Mouse (Mus musculus) neural tube, embryonic 11.5 days (tissue): ENCODE results near the gene Tal1. TPM values are rescaled to one million over a fixed set of nuclear protein-coding genes. Genes with fewer than 3 reads are reported as not detected.

Source experiments
- ATAC-seq: fragments of 200-750 bp; cut with Nextera tagmentation; 2 replicates; pipeline ENCODE4 v1.8.0; 2017; ENCODE audit warnings: moderate number of reproducible peaks, mild to moderate bottlenecking, moderate TSS enrichment, moderate library complexity; ENCODE audit not compliant: insufficient read depth, low FRiP score, low TSS enrichment
- DNase-seq: peaks from one replicate; pipeline ENCODE4 v3.0.0-alpha.2; 2015; ENCODE audit warnings: low spot score
- H3K27ac ChIP-seq: fragments of 300-500 bp; sonication (generic); 2 replicates; pipeline ENCODE4 v1.5.1; 2014; ENCODE audit warnings: low read depth, mild to moderate bottlenecking, low read length
- H3K27me3 ChIP-seq: fragments of 300-500 bp; sonication (generic); 2 replicates; pipeline ENCODE4 v1.6.1; 2014; ENCODE audit warnings: mild to moderate bottlenecking, low read length, mixed read lengths; ENCODE audit not compliant: control insufficient read depth, insufficient read depth
- H3K36me3 ChIP-seq: fragments of 300-500 bp; sonication (generic); 2 replicates; pipeline ENCODE4 v1.6.1; 2014; ENCODE audit warnings: mild to moderate bottlenecking, low read length, moderate library complexity, mixed read lengths; ENCODE audit not compliant: control insufficient read depth, insufficient read depth
- H3K4me1 ChIP-seq: fragments of 300-500 bp; sonication (generic); 2 replicates; pipeline ENCODE4 v1.6.1; 2014; ENCODE audit warnings: low read length, mixed read lengths; ENCODE audit not compliant: control insufficient read depth, insufficient read depth
- H3K4me2 ChIP-seq: fragments of 300-500 bp; sonication (generic); 2 replicates; pipeline ENCODE4 v1.6.1; 2014; ENCODE audit warnings: low read depth, mild to moderate bottlenecking, moderate library complexity
- H3K4me3 ChIP-seq: fragments of 300-500 bp; sonication (generic); 2 replicates; pipeline ENCODE4 v1.5.1; 2014; ENCODE audit warnings: low read depth, low read length
- H3K9ac ChIP-seq: fragments of 300-500 bp; sonication (generic); 2 replicates; pipeline ENCODE4 v1.6.1; 2014; ENCODE audit warnings: mild to moderate bottlenecking, low read length
- H3K9me3 ChIP-seq: fragments of 300-500 bp; sonication (generic); 2 replicates; pipeline ENCODE4 v1.6.1; 2016; ENCODE audit warnings: low read length; ENCODE audit not compliant: control insufficient read depth
- WGBS: fragments of 180-500 bp; shearing (Covaris S2); extraction: QIAGEN DNeasy Blood & Tissue Kit; methylation state at CpG from one replicate; pipeline ENCODE4 v1.1.7; 2014; 5-methylcytosine and 5-hydroxymethylcytosine counted together
- polyA plus RNA-seq: library from polyadenylated mRNA; unstranded; fragments of >200 nt; fragmentation: Nextera tagmentation; extraction: Ambion mirVana; gene quantifications from 2 replicates; pipeline ENCODE4 v1.2.1, GENCODE M21; 2014

Tal1 gene
- polyA plus RNA-seq, 1 experiment from 2014 or later = 7.5 TPM

DNA sequence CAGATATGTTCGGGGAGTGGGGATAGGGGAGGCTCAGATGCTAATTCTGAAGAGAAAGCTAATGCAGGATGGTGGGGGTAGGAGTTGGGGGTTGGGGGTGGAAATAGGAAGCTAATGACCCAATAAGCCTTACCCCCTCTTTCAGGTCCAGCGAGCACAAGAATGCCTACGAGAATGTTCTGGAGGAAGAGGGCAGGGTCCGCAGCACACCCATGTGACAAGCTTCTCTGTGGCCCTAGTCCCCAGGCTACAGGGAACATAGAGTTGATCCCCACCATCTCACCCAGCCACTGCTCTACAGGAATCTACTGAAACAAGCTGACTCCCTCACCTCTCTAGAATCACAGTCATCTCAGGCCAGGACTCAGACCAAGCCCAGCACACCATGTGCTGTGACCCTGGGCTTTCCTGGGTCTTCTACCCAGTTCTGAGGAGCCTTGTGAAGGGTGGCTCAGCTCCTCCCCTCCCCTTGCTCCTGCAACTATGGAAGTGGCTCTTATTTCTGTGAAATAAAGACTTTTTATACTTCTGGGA lies 37.2 kb downstream of the Tal1 start:
- H3K9me3 ChIP-seq = no peaks in the 10 kb centered on the region
- ATAC-seq (no peak), DNase-seq (no peak)
- 75% methylated on average over 4 of the region's 4 CpGs for WGBS
- no peak overlapping the region for H3K4me2 ChIP-seq
- H3K36me3 ChIP-seq = no peaks in the 10 kb centered on the region
- H3K27me3 ChIP-seq = peaks cover 28% of the 10 kb centered on the region
- H3K4me1 ChIP-seq = 0 out of 2 replicates have a peak, but pooled peaks cover 3% of the 10 kb centered on the region
- no peak overlapping the region for H3K9ac ChIP-seq
- no peak overlapping the region for H3K27ac ChIP-seq
- no peak overlapping the region for H3K4me3 ChIP-seq

DNA sequence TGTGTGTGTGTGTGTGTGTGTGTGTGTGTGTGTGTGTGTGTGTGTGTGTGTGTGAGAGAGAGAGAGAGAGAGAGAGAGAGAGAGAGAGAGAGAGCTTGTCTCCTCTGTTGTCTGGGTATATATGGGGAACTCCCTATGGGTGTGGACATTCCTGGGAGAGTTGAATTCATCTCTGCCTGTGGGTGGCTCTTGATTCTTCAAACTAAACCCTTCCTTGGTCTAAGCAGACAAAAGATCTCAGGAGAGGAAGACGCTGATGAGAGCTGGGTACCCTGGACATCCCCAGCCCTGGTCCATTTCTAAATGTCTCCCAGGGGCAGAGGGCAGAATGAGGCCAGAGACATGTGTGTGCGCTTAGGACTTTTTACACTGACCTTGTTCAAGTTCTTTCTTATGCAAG lies 37.8 kb downstream of the Tal1 start:
- peaks cover 28% of the 10 kb centered on the region for H3K27me3 ChIP-seq
- WGBS = 80% methylated on average over 2 of the region's 2 CpGs

DNA sequence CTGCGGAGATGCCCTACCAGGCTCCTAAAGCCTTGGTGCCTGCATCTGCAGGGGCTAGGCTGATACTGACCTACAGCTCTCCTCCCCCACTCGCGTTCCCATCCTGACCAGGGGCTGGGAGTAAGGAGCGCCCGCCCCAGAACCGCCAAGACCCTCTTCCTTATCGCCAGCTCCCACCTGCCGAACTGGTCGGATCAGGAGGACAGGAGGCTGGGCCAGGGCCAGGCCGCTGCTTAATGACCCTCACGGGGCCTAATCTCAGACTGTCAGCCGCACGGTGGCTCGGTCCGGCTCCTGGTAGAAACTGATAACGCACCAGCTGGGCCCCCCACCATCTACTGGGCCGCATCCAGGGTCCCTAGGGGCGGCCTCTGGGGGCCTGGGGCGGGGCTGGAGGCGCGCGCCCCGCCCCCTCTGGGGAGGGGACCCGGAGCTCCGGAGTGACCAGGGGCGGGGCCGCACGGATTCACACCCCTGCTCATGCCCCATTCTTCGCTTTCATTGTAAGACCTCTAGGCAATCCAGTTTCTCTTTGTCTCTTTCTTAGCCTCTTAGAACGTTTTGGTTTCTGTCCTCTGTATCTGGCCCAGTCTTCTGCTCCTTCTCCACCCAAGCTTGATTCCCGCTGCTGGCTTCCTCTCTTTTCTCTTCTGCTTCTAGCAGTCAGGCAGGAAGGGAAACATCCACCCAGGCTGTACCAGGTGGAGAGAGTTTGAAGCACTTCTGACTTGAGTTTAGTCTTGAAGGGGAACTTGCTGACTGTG lies 39.6 kb downstream of the Tal1 start:
- H3K4me1 ChIP-seq = 0 out of 2 replicates have a peak, but pooled peaks cover 3% of the 10 kb centered on the region
- H3K9ac ChIP-seq = peak overlapping the region; percentile 64
- H3K27me3 ChIP-seq = peaks cover 28% of the 10 kb centered on the region
- H3K4me3 ChIP-seq = peak overlapping the region; percentile 38
- H3K4me2 ChIP-seq = peak overlapping the region; percentile 86
- DNase-seq = peak; percentile 45
- H3K36me3 ChIP-seq = no peaks in the 10 kb centered on the region
- 1% methylated on average over 30 of the region's 31 CpGs for WGBS
- ATAC-seq = peak; percentile 67
- H3K9me3 ChIP-seq = no peaks in the 10 kb centered on the region
- H3K27ac ChIP-seq = no peak overlapping the region

More for the DNA sequence above, 37.8 kb downstream of the Tal1 start:
- ATAC-seq (no peak), DNase-seq (no peak)
- no peak overlapping the region for H3K4me3 ChIP-seq
- H3K27ac ChIP-seq = no peak overlapping the region
- no peak overlapping the region for H3K4me2 ChIP-seq
- no peak overlapping the region for H3K9ac ChIP-seq
- H3K9me3 ChIP-seq = no peaks in the 10 kb centered on the region
- 0 out of 2 replicates have a peak, but pooled peaks cover 3% of the 10 kb centered on the region for H3K4me1 ChIP-seq
- no peaks in the 10 kb centered on the region for H3K36me3 ChIP-seq

DNA sequence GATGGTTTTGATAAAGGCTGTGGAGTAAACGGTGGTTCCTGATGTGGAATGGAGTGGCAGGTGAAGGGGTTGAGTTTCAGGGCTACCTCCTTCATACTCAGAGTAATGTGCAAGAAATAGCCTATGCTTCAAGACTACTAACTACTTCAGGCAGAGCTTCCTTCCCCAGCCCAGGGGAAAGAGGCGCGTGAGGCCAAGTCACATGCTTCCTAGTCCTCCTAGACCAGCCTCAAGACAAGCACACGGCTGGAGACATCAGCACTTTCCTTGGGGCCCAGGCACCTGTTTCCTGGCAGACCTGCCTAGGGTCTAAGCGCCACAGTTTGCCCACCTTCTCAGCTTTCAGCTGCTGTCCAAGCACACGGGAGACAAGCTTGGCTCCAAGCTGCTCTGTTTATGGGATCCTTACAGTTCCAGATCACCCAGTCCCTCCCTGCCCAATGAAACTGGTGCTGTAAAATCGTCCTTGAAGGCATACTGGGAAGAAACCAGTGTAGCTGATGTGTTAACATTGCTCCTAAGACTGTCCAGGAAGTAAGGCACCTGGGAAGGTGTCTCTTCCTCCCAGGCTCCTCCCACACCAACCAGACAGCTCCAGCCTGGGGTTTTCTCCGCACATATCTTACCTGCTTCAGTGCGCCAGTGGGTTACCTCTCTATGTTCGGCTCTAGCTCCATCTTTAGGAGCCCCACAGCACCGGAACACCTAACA lies 40.4 kb downstream of the Tal1 start:
- DNase-seq (no peak), ATAC-seq (no peak)
- no peak overlapping the region for H3K4me3 ChIP-seq
- H3K4me1 ChIP-seq = 0 out of 2 replicates have a peak, but pooled peaks cover 3% of the 10 kb centered on the region
- H3K27me3 ChIP-seq = peaks cover 28% of the 10 kb centered on the region
- WGBS = 18% methylated on average over 11 of the region's 11 CpGs
- no peaks in the 10 kb centered on the region for H3K36me3 ChIP-seq
- no peak overlapping the region for H3K9ac ChIP-seq
- peak overlapping the region; percentile 86 for H3K4me2 ChIP-seq
- no peaks in the 10 kb centered on the region for H3K9me3 ChIP-seq
- H3K27ac ChIP-seq = no peak overlapping the region

DNA sequence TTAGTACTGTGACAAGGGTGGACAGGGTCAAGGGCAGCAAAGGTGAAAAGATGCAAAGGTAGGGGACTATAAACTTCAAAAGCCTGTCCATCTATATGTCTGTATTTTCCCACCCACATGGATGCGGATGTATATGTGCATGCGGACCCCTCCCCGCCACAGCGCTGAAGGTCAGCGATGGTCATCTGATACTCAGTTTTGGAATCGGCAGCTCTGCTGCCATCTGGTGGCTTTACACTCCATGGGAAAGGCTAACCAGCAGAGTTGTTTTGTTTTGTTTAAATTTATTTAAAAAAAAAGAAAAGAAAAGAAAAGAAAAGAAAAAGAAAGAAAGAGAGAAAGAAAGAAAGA lies 40.9 kb downstream of the Tal1 start:
- Histone ChIP-seq H3K4me2 (peak overlapping the region; percentile 32), H3K36me3 (no peaks in the 10 kb centered on the region), H3K9ac (no peak overlapping the region), H3K9me3 (no peaks in the 10 kb centered on the region), H3K4me3 (no peak overlapping the region), H3K27ac (no peak overlapping the region), H3K27me3 (peaks cover 28% of the 10 kb centered on the region), H3K4me1 (0 out of 2 replicates have a peak, but pooled peaks cover 3% of the 10 kb centered on the region)
- ATAC-seq (peak; percentile 10; the same call in 1 of the 2 replicates), DNase-seq (peak; percentile 59)
- 0% methylated on average over 6 of the region's 6 CpGs for WGBS

DNA sequence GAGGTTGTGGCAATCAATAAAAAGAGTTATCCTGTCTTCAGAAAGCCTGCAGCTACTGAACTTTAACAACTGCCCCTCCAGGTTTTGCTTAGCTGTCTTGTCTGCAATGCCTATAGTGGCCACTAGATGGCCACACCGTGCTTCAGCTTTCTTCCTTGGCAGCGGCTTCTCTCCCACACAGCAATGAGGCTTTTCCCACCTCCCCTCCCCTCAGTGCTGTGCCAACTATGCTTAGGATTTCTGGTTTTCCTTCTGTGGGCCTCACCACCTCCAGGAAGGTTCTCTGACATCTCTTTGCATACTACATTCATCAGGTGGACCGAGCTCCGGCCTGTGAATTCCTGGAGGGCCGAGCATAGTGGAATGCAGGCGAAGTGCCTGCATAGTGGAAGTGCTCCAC lies 45.5 kb downstream of the Tal1 start:
- no peak overlapping the region for H3K4me2 ChIP-seq
- H3K9me3 ChIP-seq = no peaks in the 10 kb centered on the region
- no peak overlapping the region for H3K27ac ChIP-seq
- ATAC-seq (no peak), DNase-seq (peak; percentile 75)
- no peaks in the 10 kb centered on the region for H3K4me1 ChIP-seq
- H3K36me3 ChIP-seq = no peaks in the 10 kb centered on the region
- H3K4me3 ChIP-seq = no peak overlapping the region
- peaks cover 6% of the 10 kb centered on the region for H3K27me3 ChIP-seq
- H3K9ac ChIP-seq = no peak overlapping the region
- WGBS = 47% methylated on average over 6 of the region's 6 CpGs

DNA sequence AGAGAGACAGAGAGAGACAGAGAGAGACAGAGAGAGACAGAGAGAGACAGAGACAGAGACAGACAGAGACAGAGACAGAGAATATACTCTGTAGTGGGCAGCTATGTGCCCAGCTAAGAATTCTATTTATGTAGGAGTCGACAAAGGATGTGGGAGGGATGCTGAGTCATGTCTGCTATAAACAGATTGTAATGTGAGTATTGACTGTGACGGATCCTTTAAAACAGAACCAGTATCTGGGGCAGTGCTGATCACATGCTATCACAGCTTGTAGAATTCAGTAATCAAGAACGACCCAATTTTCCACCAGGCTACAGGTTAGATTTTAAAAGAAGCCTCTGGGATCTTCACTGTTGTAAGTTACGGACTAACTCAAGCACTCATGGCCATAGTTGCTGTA lies 47.3 kb downstream of the Tal1 start:
- WGBS = 79% methylated on average over 4 of the region's 4 CpGs
- H3K27ac ChIP-seq = no peak overlapping the region
- ATAC-seq (no peak), DNase-seq (no peak)
- H3K4me1 ChIP-seq = no peaks in the 10 kb centered on the region
- no peak overlapping the region for H3K9ac ChIP-seq
- H3K36me3 ChIP-seq = no peaks in the 10 kb centered on the region
- 0 out of 2 replicates have a peak, but pooled peaks cover under 1% of the 10 kb centered on the region for H3K27me3 ChIP-seq
- no peak overlapping the region for H3K4me2 ChIP-seq
- H3K4me3 ChIP-seq = no peak overlapping the region
- no peaks in the 10 kb centered on the region for H3K9me3 ChIP-seq

DNA sequence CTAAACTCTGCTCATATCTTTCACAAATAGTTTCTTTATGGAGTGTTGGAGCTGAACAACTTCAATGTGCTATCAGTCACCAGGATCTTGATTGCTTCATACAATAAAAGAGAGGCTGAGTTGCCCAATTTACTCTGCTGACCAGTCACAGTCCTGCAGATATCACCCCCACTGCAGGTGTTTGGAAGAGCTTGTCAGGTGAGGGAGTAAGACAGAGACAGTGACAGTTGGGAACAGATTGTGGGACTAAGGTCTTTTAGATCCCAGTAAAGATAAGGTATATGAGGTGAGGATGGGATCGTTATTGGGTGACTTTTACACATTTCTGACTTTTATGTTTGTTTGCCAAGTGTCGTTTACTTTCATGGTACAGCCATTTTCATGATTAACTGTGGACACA lies 54.9 kb downstream of the Tal1 start:
- ATAC-seq (no peak), DNase-seq (no peak)
- H3K9ac ChIP-seq = no peak overlapping the region
- H3K4me2 ChIP-seq = no peak overlapping the region
- no peaks in the 10 kb centered on the region for H3K9me3 ChIP-seq
- H3K36me3 ChIP-seq = no peaks in the 10 kb centered on the region
- H3K27me3 ChIP-seq = no peaks in the 10 kb centered on the region
- H3K4me3 ChIP-seq = no peak overlapping the region
- H3K4me1 ChIP-seq = no peaks in the 10 kb centered on the region
- no peak overlapping the region for H3K27ac ChIP-seq
- WGBS = 79% methylated on average over 2 of the region's 2 CpGs
